Mouse (Mus musculus) gonadal fat pad, adult 2 months (tissue): Measurements from ENCODE around the gene Scp2. TPM values are rescaled to one million over a fixed set of nuclear protein-coding genes. Genes with fewer than 3 reads are reported as not detected.

Source experiments
- DNase-seq: peaks from one replicate; pipeline ENCODE4 v3.0.0-alpha.2; 2012; ENCODE audit warnings: low read depth
- polyA plus RNA-seq: library from polyadenylated mRNA; depleted of rRNA; stranded (reverse); fragments of >200 nt; gene quantifications from 2 replicates; pipeline ENCODE4 v1.2.3, GENCODE M21; 2012; rRNA removed

Scp2 gene
- polyA plus RNA-seq, 1 experiment, result 537 TPM

- DNase-seq, result no peak
Measured at GRCm38 (mm10) chr4:108018241-108018923, 126.4 kb downstream of the Scp2 start.

GRCm38 (mm10) chr4:108017839-108018238 lies 127.0 kb downstream of the Scp2 start:
- no peak for DNase-seq

GRCm38 (mm10) chr4:108016321-108016720 lies 128.5 kb downstream of the Scp2 start:
- DNase-seq, result no peak

GRCm38 (mm10) chr4:108015067-108015765 lies 129.6 kb downstream of the Scp2 start:
- DNase-seq, result no peak

- DNase-seq, result no peak
Measured at GRCm38 (mm10) chr4:108014466-108014865, 130.3 kb downstream of the Scp2 start.

- no peak for DNase-seq
Measured at GRCm38 (mm10) chr4:108008541-108008940, 136.3 kb downstream of the Scp2 start.

GRCm38 (mm10) chr4:108007532-108008103 lies 137.2 kb downstream of the Scp2 start:
- DNase-seq, result no peak

- DNase-seq, result no peak
Measured at GRCm38 (mm10) chr4:108005328-108005727, 139.5 kb downstream of the Scp2 start.

GRCm38 (mm10) chr4:107999380-107999779 lies 145.4 kb downstream of the Scp2 start:
- DNase-seq, result no peak

- DNase-seq, result no peak
Measured at GRCm38 (mm10) chr4:107998641-107999332, 146.0 kb downstream of the Scp2 start.

- no peak for DNase-seq
Measured at GRCm38 (mm10) chr4:107996418-107996986, 148.3 kb downstream of the Scp2 start.

- DNase-seq, result no peak
Measured at GRCm38 (mm10) chr4:107995727-107996126, 149.1 kb downstream of the Scp2 start.

- no peak for DNase-seq
Measured at GRCm38 (mm10) chr4:107995011-107995410, 149.8 kb downstream of the Scp2 start.

Other genes with a start within 250 kb of the Scp2 start
- 83.1 and 87.7 TPM in 2 replicates for gene Cpt2, start 221.4 kb downstream of the Scp2 start, polyA plus RNA-seq
- gene Slc1a7, start 176.7 kb downstream of the Scp2 start, polyA plus RNA-seq, result 0.19 and 0.27 TPM in 2 replicates
- gene Podn, start 48.6 kb downstream of the Scp2 start, polyA plus RNA-seq, result 48.5 and 74.4 TPM in 2 replicates
- gene Echdc2, start 20.4 kb upstream of the Scp2 start, polyA plus RNA-seq, result 149 and 228 TPM in 2 replicates
- 3.9 and 4.5 TPM in 2 replicates for gene Zyg11a, start 73.0 kb upstream of the Scp2 start, polyA plus RNA-seq
- 11.5 and 12.1 TPM in 2 replicates for gene Zyg11b, start 156.1 kb upstream of the Scp2 start, polyA plus RNA-seq
- 14.3 and 15.2 TPM in 2 replicates for gene Coa7, start 183.1 kb upstream of the Scp2 start, polyA plus RNA-seq
- 0.79 and 1.3 TPM in 2 replicates for gene Shisal2a, start 238.4 kb upstream of the Scp2 start, polyA plus RNA-seq